Mouse (Mus musculus): Measurements from ENCODE around the gene Rph3al. TPM values are rescaled to one million over a fixed set of nuclear protein-coding genes. Genes with fewer than 3 reads are reported as not detected.

The Rph3al gene
- total RNA-seq, 2 experiments from 2014 or later: 14.2 to 14.9 TPM

DNA sequence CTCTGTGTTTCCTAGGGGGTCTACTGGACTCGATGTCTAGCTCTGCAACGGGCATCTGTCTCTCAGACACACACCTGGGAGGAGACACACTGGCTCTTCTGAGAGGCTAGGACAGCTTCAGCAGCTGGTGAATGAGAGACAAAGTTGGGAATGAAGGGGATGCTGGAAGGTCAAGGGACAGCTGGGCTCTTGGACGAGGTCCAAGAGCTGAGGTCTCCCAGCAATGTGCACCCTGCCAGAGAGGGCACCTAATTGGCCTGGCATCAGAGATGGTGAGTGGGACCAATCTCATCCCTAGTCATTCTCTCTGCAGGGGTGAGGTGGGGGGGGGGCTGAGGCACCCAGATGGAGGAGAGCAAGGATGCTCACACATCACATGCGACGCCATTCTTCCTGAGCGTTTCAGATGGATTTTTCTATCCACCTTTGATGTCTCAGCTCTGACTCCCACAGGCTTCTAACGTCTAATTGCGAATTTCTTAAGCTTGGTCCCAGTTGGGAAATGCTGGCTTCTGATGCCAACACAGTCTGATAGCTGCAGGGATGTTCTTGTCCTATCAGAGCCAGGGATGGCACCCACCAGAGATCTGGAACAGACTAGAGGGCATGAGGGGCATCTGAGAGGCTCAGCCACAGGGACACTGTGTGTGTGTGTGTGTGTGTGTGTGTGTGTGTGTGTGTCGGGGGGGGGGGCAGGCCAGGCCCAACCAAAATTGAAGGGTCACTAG lies 28.4 kb downstream of the Rph3al start:
- DNase-seq (ENCODE audit: low spot score): no peak

- no peak for DNase-seq (ENCODE audit: low spot score)
These were observed 30.8 kb downstream of the Rph3al start for GRCm38 (mm10) chr11:75907406-75907805.

DNA sequence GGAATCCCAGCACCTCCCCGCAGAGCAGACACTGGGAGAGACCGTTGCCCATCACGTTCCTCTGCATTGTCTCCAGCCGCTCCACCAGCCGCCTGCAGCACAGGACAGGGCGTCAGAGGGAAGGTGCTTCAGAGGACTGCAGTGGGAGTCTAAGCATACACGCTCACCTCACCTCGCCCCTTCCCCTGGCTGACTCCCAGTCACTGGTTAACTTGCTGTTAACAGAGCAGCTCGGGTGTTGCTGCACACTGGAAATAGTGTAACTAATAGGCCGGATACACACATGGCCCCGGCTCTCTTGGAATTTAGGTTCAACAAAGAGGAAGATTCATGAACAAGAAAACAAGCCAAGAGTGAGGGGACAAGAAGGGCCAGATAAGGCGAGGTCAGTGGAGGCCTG lies 31.7 kb downstream of the Rph3al start:
- DNase-seq (ENCODE audit: low spot score): no peak

- no peak for DNase-seq (ENCODE audit: low spot score)
These were observed 33.2 kb downstream of the Rph3al start for GRCm38 (mm10) chr11:75904982-75905381.

DNA sequence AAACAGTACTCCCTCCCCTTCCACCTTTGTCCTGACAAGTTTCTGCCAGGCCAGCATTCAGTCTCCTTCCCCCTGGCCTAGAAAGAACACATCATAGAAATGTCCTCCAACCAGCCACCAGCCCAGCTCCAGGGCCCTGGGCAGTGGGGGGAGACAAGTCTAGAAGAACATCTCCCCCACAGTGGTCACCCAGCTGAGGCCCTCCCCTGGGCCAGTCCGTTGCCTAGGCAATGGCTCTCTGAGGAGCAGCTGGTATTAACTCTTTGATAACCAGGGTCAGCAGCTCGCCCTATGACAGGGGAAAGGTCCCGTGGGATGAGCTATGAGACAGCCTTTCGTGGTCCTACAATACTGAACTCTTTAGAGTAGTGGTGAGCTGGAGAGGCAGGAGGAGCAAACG lies 33.7 kb downstream of the Rph3al start:
- DNase-seq (ENCODE audit: low spot score): no peak

DNA sequence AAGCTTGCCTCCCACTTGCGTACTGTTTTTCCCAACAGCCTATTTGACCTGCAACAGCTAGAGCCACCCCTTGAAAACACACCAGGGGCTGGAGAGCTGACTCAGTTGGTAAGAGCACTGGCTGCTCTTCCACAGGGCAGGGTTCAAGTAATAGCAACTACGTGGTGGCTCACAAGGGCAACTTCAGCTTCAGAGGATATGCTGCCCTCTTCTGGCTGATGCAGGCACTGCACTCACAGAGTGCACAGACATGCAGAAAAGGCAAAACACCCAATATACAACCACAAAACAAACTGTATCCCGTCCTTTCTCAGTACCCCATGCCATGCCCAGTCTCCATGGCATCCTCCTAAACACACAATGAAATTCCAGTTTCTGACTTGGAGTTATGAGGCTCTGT lies 34.7 kb downstream of the Rph3al start:
- no peak for DNase-seq (ENCODE audit: low spot score)

DNA sequence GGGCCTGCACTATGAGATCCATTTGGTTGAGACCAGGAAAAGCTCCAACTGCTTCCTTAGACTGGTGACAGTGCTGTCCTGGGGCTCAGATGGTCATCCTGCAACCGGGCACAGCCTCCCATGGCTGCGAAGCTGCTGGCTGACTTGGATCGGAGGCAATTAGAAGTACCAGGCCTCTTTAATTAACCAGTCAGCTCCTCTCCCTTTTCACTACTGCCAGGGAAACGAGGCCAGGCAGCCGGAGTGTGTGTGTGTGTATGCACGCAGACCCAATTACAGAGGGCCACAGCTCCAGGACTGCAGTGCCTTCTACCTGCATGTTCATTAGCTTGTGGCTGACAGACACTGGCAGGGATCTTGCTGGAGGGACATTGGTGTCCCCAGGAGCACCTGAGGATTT lies 36.9 kb downstream of the Rph3al start:
- no peak for DNase-seq (ENCODE audit: low spot score)

- DNase-seq (ENCODE audit: low spot score): no peak
These were observed 38.6 kb downstream of the Rph3al start for GRCm38 (mm10) chr11:75899676-75900075.

DNA sequence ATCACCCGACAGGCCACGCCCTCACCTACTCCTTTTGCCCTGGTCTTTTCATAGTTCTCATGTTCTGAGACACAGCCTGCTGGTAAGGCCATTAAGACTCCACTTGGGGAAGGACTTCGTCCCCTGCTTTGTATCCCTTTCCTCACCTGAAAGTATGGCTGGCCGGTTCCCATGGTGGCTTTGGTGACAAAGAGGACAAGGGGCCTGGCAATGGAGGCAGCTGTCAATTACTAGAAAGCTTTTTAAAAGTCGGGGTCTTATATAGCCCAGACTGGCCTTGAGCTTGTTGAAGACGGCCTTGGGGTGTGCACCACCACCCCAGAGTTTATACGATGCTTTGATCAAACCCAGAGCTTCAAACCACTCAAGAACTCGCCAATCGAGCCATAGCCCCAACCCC lies 39.7 kb downstream of the Rph3al start:
- no peak for DNase-seq (ENCODE audit: low spot score)

- no peak for DNase-seq (ENCODE audit: low spot score)
These were observed 43.3 kb downstream of the Rph3al start for GRCm38 (mm10) chr11:75894791-75895420.

- DNase-seq (ENCODE audit: low spot score): no peak
These were observed 44.3 kb downstream of the Rph3al start for GRCm38 (mm10) chr11:75893956-75894355.

DNA sequence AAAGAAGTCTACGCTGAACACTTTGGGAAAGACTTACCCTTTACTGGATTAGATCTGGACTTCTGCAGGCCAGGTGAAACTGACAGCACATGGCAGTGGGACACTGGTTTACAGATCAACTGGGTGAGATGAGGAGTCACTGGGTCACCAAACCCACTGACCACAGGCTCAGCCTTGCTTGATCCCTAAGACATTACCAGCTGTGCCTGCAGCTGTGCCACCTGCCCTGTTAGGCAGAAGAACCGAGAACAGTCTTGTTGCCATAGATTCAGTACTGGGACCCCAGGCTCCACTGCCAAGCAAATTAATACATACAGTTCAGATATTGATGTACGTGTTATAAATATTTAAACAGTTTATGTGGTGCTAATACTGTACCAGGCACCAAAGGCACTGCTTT lies 50.9 kb downstream of the Rph3al start:
- DNase-seq (ENCODE audit: low spot score): no peak

DNA sequence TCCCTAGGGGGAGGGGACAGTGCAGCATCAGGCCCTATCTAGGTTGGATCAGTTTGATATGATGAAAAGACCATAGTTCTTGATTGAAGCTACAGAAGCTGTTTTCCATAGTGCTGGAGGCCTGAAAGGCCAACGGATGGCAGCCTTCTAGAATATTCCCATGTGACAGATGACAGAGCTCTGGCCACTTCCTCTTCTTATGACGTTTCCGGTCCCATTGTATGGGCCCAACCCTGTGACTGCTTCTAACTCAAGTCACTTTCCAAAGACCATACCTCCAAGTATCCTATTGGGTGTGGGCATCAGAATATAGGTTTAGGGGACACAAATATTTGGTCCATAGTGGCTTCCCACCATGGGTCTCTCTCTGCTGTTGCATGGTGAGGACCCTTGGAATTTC lies 57.0 kb downstream of the Rph3al start:
- no peak for DNase-seq (ENCODE audit: low spot score)

DNA sequence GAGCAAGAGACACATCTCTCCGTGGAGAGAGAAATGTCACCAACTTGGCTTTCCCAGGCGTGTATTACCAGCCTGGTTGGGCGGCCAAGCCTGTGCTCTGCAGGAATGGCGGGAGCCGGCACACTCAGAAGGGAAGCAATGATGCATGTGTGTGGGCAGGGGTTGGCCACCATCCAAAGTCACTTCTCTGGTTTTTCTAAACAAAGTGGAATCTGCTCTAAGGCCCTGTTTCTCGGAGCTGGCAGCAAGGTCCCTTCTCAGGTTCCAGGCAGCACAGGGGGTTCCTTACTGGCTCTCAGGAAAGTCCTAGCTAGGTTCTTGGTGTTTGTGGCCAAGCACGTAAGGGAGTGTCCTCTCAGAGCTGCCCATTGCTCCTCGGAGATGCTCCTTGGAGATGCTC lies 58.2 kb downstream of the Rph3al start:
- no peak for DNase-seq (ENCODE audit: low spot score)

GRCm38 (mm10) chr11:75878460-75878859 lies 59.8 kb downstream of the Rph3al start:
- DNase-seq (ENCODE audit: low spot score): no peak

DNA sequence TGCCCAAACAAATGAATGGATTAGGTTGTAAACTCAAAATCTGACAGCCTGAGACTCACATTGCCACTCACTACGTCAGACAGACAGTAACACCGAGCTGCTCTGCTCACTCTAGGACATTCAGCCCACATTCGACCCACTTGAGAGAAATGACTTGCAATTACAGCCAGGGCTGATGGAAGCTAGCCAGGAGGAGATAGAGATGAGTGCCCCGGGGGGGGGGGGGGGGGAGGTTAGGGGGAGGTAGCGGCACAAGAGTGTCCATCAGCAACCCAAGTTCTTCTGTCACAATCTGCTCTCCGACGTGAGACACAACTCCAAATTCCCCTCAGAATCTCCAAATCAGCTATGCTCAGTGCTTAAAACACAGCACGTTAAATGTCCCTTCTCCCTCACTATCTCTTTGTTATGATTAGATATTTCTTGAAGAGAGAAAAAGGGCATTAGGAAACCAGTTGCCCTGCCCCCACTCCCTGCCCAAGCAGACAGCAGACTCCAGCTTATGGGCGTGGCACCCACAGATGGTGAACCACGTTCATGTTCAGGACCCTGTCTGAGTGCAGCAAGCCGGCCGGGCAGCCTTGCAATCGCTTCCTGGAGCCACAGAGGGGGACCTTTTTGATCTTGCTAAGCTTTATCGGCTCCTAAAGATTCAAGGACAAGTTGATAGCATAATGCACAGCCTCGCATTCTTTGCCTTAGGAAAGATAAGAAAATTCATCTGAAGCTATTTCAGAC lies 62.0 kb downstream of the Rph3al start:
- no peak for DNase-seq (ENCODE audit: low spot score)

- no peak for DNase-seq (ENCODE audit: low spot score)
These were observed 66.5 kb downstream of the Rph3al start for GRCm38 (mm10) chr11:75871688-75872087.

DNA sequence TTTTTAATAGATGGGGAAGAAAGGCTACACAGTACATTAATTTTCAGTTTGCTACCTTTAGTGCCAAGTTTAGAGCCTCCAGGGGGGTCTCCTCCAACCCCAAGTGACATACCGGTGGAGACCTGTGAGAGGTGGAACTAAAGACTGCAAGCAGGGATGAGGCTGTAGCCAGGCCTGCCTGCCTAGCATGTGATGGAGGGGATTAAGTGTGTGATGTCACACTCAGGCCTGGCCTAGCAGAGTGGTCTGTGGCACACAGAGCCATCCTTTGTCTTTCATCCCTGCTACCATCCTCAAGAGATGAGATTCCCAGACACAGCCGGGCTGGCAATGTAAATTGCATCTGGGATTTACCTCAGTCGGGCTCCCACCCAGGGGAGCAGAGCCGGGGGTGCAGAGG lies 67.3 kb downstream of the Rph3al start:
- DNase-seq (ENCODE audit: low spot score): no peak

DNA sequence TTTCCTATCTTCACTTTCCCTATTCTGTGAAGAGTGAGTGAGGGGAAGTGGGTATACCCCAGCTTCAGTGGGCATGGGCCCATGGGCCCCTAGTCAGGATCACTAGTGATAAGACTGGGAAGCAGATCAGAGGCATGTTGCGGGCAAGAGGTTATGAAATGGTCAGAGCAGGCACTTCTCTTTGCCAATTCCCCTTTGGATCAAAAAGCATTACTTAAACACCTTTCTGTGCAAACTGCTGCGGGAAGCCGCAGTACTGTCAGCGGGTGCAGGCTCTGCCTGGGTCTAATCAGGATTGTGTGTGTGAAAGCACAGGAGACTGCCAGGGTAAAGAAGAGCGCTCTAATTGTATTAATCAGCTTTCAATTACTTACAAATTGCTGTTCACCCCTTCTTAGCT lies 67.8 kb downstream of the Rph3al start:
- no peak for DNase-seq (ENCODE audit: low spot score)

DNA sequence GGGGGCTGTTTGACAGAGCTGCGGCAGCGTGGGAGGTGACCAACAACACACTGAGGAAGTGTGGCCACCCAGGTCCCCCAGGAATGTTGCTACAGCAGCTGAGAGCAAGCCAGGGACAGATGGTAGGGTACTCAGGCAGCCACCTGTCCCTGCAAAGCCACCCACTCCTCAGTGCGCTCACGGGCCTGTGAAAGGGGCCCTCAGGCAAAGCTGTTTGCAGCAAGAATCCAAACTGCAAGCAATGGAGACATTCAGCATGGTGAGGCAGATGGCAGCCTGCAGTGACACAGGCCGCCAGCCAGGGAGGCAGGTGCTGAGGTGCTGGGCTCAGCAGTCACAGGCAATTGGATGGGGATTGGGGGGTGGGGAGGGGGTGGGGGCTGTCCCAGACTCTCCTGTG lies 68.3 kb downstream of the Rph3al start:
- DNase-seq (ENCODE audit: low spot score): no peak

- no peak for DNase-seq (ENCODE audit: low spot score)
These were observed 71.4 kb downstream of the Rph3al start for GRCm38 (mm10) chr11:75866861-75867260.

DNA sequence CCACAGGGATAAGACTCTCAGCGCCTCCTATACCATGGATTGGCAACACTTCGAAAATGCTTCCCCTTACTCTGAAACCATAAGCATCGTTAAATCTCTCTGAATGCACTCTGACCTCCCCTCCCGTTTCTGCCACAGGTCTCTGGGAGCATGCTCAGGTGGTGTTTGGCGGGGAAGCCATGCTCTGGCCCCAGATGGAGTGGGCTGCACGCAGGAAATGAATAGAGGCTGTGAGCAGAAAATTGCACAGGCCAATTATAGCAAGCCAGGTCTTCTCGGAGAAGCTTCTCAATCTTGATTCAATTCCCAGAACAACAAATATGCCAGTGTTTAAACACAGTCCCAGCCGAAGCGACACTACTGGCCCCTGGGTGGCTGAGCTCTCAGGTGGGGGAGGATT lies 72.4 kb downstream of the Rph3al start:
- no peak for DNase-seq (ENCODE audit: low spot score)

- no peak for DNase-seq (ENCODE audit: low spot score)
These were observed 73.0 kb downstream of the Rph3al start for GRCm38 (mm10) chr11:75865253-75865619.

Measured in gastrocnemius, adult 18-20 months (tissue).